ENCODE assay signal across 26 mouse cellular contexts in the genomic region with DNA sequence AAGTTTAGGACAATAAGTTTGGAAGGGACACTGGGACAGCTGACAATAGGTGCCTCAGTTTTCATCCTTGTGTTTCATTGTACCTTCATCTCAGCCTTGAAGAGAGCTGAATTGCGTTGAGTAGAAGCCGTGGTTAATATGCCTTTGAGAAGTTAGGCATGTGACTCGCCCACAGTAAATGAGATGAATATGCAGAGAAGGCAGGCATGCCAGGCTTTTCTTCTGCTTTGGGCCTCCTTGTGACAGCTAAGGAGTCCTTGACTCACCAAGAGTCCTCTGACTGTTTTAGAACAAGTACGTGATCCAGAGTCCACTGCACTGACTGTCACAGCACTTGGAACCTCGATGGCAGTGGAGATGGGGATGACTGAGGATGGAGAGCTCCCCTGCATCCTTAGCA. TPM values are rescaled to one million over a fixed set of nuclear protein-coding genes. Genes with fewer than 3 reads are reported as not detected.
DNase-seq lines count a peak whose midpoint lies in the region; ATAC-seq and TF ChIP-seq lines count a peak whose summit lies in the region.
"Had no signal": no experiment of that assay in that cellular context is flagged by ENCODE, and none has a peak within 500 bp of the region (broad histone marks: within the 10 kb centered on the region; RNA-seq: fewer than 3 reads in every experiment).

No protein-coding gene starts in this region.

- no peaks in the 10 kb centered on the region for H3K27me3 ChIP-seq in intestine, postnatal 0 days (replicated peaks; ENCODE audit: control insufficient read depth, insufficient read depth, low read length)
- H3K27me3 ChIP-seq in intestine, embryonic 16.5 days (replicated peaks; ENCODE audit: control insufficient read depth, insufficient read depth, low read length): no peaks in the 10 kb centered on the region
- H3K27me3 ChIP-seq: forebrain, embryonic 15.5 days; limb, embryonic 15.5 days; neural tube, embryonic 13.5 days had no signal

- H3K36me3 ChIP-seq in intestine, postnatal 0 days (ENCODE audit: control insufficient read depth, insufficient read depth): peaks cover 38% of the 10 kb centered on the region
- peaks cover 3% of the 10 kb centered on the region; the same call in 1 of the 2 replicates for H3K36me3 ChIP-seq in intestine, embryonic 16.5 days (ENCODE audit: control insufficient read depth, insufficient read depth, low read length)

- ATAC-seq in intestine, postnatal 0 days: no peak
- ATAC-seq in intestine, embryonic 16.5 days: no peak
- ATAC-seq: forebrain, embryonic 15.5 days; midbrain, embryonic 16.5 days had no signal

- H3K9me3 ChIP-seq in intestine, postnatal 0 days (ENCODE audit: control insufficient read depth): no peaks in the 10 kb centered on the region
- no peaks in the 10 kb centered on the region for H3K9me3 ChIP-seq in intestine, embryonic 16.5 days (ENCODE audit: control insufficient read depth, low read length)
- H3K9me3 ChIP-seq: embryonic facial prominence, embryonic 10.5 days; forebrain, embryonic 15.5 days; heart, embryonic 10.5 days; limb, embryonic 15.5 days; midbrain, embryonic 10.5 days; neural tube, embryonic 13.5 days had no signal

- no peak for TF ChIP-seq CTCF in intestine, postnatal 0 days (IDR thresholded peaks at IDR 0.05; ENCODE audit: low read depth)

- no peak overlapping the region for H3K4me3 ChIP-seq in intestine, postnatal 0 days (ENCODE audit: low read depth, low read length)
- H3K4me3 ChIP-seq in intestine, embryonic 16.5 days (ENCODE audit: low read length): no peak overlapping the region
- H3K4me3 ChIP-seq: embryonic facial prominence, embryonic 10.5 days; forebrain, embryonic 15.5 days; gastrocnemius, adult 2 months; heart, embryonic 10.5 days; limb, embryonic 15.5 days; midbrain, embryonic 10.5 days; myocyte; neural tube, embryonic 13.5 days had no signal

- peak; percentile 17 to 43 for DNase-seq in left cerebral cortex, adult 18-20 months (ENCODE audit: low spot score in 2 of 2)
- DNase-seq in left cerebral cortex, postnatal 10 days (ENCODE audit: extremely low spot score in 1 of 2, low spot score in 2 of 2): no peak
- peak; percentile 35 to 69 for DNase-seq in left cerebral cortex, postnatal 14 days (ENCODE audit: low spot score in 2 of 2)
- peak; percentile 38 for DNase-seq in telencephalon, adult 2 months (ENCODE audit: low read depth, low spot score)
- no peak for DNase-seq in cerebellum, postnatal 10 days
- DNase-seq: adrenal gland, postnatal 25 days; cerebellum, adult 9-10 months; gastrocnemius, adult 2 months; lung, embryonic 14.5 days; lung, postnatal 4 days; retina, postnatal 1 day; spleen, adult 18-20 months had no signal

- no peak overlapping the region for H3K9ac ChIP-seq in intestine, postnatal 0 days (ENCODE audit: low read depth, low read length)
- no peak overlapping the region for H3K9ac ChIP-seq in intestine, embryonic 16.5 days (ENCODE audit: low read depth, low read length)
- H3K9ac ChIP-seq: forebrain, embryonic 15.5 days; limb, embryonic 15.5 days; liver, embryonic 14.5 days; lung, embryonic 14.5 days; neural tube, embryonic 13.5 days had no signal

- 78% methylated on average over 5 of the region's 5 CpGs for WGBS in intestine, postnatal 0 days
- WGBS in intestine, embryonic 16.5 days: 93% methylated on average over 5 of the region's 5 CpGs

- no peaks in the 10 kb centered on the region for H3K4me1 ChIP-seq in intestine, postnatal 0 days (replicated peaks; ENCODE audit: control insufficient read depth, insufficient read depth, low read length)
- H3K4me1 ChIP-seq in intestine, embryonic 16.5 days (ENCODE audit: control insufficient read depth, insufficient read depth, low read length): peaks cover 4% of the 10 kb centered on the region; the same call in 1 of the 2 replicates
- H3K4me1 ChIP-seq: embryonic facial prominence, embryonic 10.5 days; forebrain, embryonic 15.5 days; heart, embryonic 10.5 days; limb, embryonic 15.5 days; neural tube, embryonic 13.5 days had no signal

- no peak overlapping the region for H3K4me2 ChIP-seq in intestine, postnatal 0 days (replicated peaks; ENCODE audit: low read depth)
- no peak overlapping the region for H3K4me2 ChIP-seq in intestine, embryonic 16.5 days (ENCODE audit: low read depth, low read length)
- H3K4me2 ChIP-seq: forebrain, embryonic 15.5 days; limb, embryonic 15.5 days; lung, embryonic 14.5 days; neural tube, embryonic 13.5 days had no signal

- intact Hi-C loops in left cerebral cortex, postnatal 10 days (cut with DNase I): no loop called here
- intact Hi-C loops in left cerebral cortex, postnatal 14 days (cut with DNase I): no loop called here

- H3K27ac ChIP-seq in intestine, postnatal 0 days (ENCODE audit: low read depth, low read length): 0 out of 2 replicates have a peak overlapping the region, but pooled peaks have one; percentile 1
- no peak overlapping the region for H3K27ac ChIP-seq in intestine, embryonic 16.5 days (ENCODE audit: low read length)
- H3K27ac ChIP-seq: embryonic facial prominence, embryonic 10.5 days; forebrain, embryonic 15.5 days; gastrocnemius, adult 2 months; heart, embryonic 10.5 days; limb, embryonic 15.5 days; liver, embryonic 14.5 days; midbrain, embryonic 10.5 days; neural tube, embryonic 13.5 days had no signal

RNA-seq across cellular contexts. Expression of a gene that starts 36.9 kb away (rescaled TPM):
- polyA plus RNA-seq in intestine, postnatal 0 days (2015; fragmentation: Nextera tagmentation; extraction: Ambion mirVana): 354 and 371 TPM in 2 replicates
- polyA plus RNA-seq in intestine, embryonic 16.5 days (2015; fragmentation: Nextera tagmentation; extraction: Ambion mirVana): 410 and 422 TPM in 2 replicates
- total RNA-seq in left cerebral cortex, adult 18-20 months (2021): 100 to 1,000 TPM; 228 to 254 TPM
- 100 to 1,000 TPM; 210 to 217 TPM for total RNA-seq in left cerebral cortex, postnatal 10 days (2021)
- total RNA-seq in left cerebral cortex, postnatal 14 days (2021): 100 to 1,000 TPM; 208 to 230 TPM

RNA-seq across cellular contexts. Expression of a gene that starts 37.1 kb away (rescaled TPM):
- 0.16 and 0.17 TPM in 2 replicates for polyA plus RNA-seq in intestine, postnatal 0 days (2015; fragmentation: Nextera tagmentation; extraction: Ambion mirVana)
- not detected in 2 replicates for polyA plus RNA-seq in intestine, embryonic 16.5 days (2015; fragmentation: Nextera tagmentation; extraction: Ambion mirVana)
- total RNA-seq in left cerebral cortex, adult 18-20 months (2021): under 1 TPM in 1 of 2 experiments, not detected in 1; 0.60 TPM
- total RNA-seq in left cerebral cortex, postnatal 10 days (2021): under 1 TPM in 1 of 2 experiments, not detected in 1; 0.39 TPM
- total RNA-seq in left cerebral cortex, postnatal 14 days (2021): under 1 TPM in 1 of 2 experiments, not detected in 1; 0.61 TPM
- total RNA-seq: adrenal gland, postnatal 25 days; common myeloid progenitor, adult 5-6 weeks had no signal
- polyA plus RNA-seq: embryonic facial prominence, embryonic 10.5 days; forebrain, embryonic 15.5 days; heart, embryonic 10.5 days; heart, postnatal 0 days; hindbrain, embryonic 11.5 days; lung, embryonic 14.5 days; midbrain, embryonic 10.5 days; midbrain, embryonic 16.5 days; neural tube, embryonic 13.5 days had no signal

RNA-seq across cellular contexts. Expression of a gene that starts 37.8 kb away (rescaled TPM):
- polyA plus RNA-seq in intestine, postnatal 0 days (2015; fragmentation: Nextera tagmentation; extraction: Ambion mirVana): 16.3 and 16.4 TPM in 2 replicates
- polyA plus RNA-seq in intestine, embryonic 16.5 days (2015; fragmentation: Nextera tagmentation; extraction: Ambion mirVana): 11.4 and 12.5 TPM in 2 replicates
- total RNA-seq in left cerebral cortex, adult 18-20 months (2021): 10 to 100 TPM; 76.3 to 78.5 TPM
- total RNA-seq in left cerebral cortex, postnatal 10 days (2021): 100 to 1,000 TPM; 103 to 105 TPM
- total RNA-seq in left cerebral cortex, postnatal 14 days (2021): 10 to 100 TPM; 89.7 to 97.2 TPM

Comparison
In these comparisons a context has a peak if more than half of its experiments do, and no peak if none do; other contexts are left out.
1. DNase-seq: peak in left cerebral cortex, adult 18-20 months (2 of 2), left cerebral cortex, postnatal 14 days (2 of 2) and telencephalon, adult 2 months (single experiment); none in left cerebral cortex, postnatal 10 days (0 of 2) and cerebellum, postnatal 10 days (0 of 2).